Mouse (Mus musculus) gastrocnemius, adult 8-10 months (tissue): ENCODE data around the gene Nyap1. TPM values are rescaled to one million over a fixed set of nuclear protein-coding genes. Genes with fewer than 3 reads are reported as not detected.

ENCODE experiments used
- DNase-seq, 2 experiments: peaks; one replicate each; pipeline ENCODE4 v3.0.0; 2022; ENCODE audit warnings: low spot score in 2 of 2
- total RNA-seq, 4 experiments: library from RNA; stranded (reverse); gene quantifications; 2 replicates each; pipeline ENCODE4 v1.2.4; 2022

Nyap1 gene
- total RNA-seq, 4 experiments from 2014 or later, result 0.10 to 0.16 TPM; not detected in 2

DNA sequence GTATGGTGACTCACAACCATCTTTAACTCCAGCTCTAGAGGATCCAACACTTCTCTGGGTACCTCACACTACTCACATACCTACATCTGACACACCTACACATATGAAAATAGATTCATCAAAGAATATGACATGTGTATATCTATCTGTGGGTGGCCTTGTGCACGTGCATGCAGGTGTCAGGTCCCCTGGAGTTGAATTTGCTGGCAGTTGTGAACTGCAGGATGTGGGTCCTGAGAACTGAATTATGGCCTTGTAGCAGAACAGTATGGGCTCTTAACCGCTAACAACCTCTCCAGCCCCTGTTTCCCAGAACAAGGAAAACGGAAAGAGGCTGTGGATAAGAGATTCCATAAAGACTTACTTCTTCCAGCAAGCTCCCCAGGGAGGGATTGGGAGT is 42.3 kb downstream of the Nyap1 start:
- no peak for DNase-seq

DNA sequence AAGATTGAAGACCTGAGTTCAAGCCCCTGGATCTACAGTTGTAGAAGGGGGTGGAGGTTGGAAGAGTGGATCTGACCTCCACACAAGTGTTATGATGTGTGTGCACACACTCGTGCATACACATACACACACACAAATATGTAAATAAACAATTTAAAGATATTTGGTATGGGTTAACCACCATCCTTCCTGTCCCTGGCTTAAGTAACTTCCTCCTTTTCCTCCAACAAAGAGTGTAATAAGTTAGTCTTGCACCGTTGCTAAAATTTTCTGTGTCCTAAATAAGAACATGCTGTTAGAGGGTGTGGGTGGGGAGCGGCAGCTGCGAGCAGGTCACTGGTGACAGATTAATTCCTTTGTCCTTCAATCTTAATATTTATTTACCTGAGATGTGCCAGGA is 45.5 kb downstream of the Nyap1 start:
- DNase-seq, result no peak

DNA sequence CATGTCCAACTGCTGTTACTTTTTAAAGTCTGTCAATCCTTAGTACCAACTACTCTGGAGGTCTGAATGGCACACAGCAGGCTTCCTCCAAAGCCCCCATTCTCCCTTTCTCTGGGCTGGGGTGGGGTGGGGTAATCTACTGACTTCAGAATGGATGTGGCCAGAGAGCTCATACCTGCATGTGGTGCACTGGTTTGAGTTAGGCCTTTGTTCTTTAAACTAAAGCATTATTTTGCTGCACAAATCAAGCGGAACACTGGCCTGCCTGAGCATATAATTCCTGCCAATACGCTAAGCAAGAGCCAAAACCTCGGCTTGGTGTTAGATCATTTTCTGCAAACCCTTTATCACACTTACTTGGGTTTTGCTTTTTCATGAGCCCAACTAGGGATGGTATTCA is 46.6 kb downstream of the Nyap1 start:
- no peak for DNase-seq

DNA sequence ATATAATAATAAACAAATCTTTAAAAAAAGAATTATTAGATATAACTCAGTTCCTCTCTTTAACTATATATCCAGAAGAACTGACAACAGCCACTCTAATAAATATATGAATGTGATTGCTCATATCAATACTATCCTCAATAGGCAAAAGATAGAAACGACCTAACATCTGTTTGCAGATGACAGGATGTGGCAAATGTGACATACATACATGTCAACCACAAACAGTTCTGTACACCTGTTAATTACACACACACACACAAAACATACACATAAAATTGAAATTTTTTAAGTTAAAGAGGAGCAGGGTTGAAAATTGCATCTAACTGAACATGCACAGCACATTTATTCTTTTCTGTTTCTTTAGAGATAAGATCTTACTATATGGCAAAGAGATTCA is 49.5 kb downstream of the Nyap1 start:
- DNase-seq, result no peak

DNA sequence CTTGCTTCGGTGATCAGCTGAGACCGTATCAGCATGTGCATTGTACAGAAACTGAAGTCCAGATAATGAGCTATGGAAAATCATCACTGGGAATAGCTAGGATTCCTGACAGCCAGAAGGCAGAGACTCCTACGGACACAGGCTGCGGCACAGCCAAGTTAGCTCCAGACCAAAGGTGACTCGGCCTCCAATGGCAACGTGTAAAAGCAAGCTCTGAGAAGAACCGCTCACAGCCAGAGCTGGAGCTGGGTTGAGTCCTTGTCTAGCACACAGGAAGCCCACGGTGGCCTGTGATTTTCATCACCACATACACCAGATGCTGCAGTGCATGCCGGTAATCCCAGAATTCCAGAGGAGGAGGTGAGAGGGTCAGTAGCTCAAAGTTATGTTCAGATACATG is 50.9 kb downstream of the Nyap1 start:
- no peak for DNase-seq

DNA sequence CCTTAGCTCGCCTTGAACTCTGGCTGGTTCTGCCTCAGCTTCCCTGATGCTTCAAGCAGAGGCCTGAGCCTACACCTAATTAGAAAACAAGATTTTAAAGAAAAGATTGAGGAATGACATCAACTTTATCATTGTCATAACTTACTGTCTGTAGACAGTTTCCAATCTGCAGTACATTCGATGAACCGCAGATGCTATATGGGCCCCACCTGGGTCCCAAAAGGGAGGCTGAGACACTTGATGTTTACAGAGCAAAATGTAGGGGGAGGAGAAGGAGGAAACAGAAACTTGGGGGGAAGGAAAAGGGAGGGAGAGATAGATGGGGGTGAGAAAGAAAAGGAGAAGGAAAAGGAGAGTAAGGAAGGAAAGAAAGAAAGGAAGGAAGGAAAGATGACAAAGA is 51.4 kb downstream of the Nyap1 start:
- DNase-seq, result no peak

DNA sequence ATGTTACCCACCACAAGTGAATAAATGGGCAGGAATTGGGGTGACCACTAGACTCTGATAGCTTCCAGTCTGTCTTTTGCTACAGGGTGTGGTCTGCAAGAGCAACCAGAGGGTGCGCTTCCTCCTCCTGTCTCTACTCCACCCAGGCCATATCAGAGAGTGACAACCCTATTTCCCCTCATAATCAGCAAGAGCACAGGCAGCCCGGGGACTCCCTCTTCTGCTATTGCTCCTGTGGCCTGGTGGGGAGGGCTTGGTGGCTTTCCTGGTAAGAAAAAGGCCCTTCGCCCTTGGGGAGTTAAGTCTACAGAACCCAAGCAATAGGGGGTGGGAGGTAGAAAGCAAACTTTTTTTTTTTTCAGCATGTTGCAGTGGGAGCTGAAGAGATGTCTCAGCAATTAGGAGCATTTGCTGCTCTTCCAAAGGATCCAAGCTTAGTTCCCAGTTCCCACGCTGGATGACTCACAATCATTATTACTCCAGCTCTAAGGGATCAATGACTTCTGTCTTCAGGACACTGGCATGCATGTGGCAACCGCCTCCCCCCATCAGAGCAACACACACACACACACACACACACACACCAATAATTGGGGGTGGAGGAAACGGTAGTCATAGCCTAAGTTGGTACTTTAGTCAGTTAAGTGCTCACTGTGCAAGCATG is 55.1 kb downstream of the Nyap1 start:
- no peak for DNase-seq

DNA sequence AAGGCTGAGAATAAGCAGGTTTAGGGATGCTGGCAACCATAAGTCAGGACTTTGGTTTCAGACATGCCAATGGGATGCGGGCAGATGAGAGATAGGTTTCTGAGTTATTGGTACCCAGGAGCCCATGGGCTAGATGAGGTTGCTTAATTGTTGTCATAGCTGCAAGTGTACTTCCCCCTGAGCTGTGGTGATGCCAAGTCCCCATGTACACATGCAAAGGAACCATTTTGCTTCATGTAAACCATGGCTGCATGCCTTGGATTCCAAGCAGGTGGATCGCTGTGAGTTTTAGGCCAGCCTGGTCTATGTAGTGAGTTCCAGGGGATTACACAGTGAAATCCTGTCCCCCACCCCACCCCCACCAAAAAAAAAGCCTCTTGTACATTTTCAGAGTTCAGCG is 55.8 kb downstream of the Nyap1 start:
- DNase-seq, result no peak

DNA sequence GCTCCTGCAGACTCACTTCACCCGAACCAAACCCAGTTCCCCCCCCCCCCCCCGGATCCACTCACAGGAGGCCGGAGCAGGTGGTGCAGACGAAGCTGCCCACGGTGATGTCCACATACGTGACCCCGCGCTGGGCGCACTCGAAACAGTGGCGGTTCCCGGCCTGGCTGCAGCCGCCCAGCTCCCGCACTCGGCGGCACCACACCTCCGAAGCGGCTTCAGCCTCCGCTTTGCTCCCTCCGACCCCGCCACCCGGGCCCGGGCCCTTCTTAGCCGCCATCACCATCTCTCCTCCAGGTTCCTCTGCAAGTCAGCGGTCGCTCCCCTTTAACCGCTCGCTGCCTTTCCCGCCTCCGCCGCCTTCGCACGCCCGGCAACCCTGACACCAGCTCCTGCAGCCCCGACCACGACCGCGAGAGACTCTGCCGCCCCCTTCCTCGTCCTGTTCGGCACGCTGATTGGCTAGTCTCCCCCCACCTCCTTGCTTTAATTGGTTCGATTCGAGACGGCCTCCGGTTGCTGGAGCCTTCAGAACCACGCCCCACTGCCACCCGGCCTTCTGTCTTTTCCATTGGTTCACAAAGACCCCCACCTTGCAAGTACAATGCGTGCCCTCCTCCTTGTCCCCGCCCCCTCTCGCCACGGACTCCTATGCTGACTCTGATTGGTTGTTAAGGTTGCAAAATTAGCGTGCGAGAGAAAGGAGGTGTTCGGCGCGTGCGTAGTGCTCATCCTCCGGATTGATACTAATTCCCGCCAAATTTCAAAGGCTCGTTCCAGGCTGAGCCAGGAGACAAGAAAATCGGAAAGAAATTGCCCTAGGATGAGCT is 56.9 kb downstream of the Nyap1 start, which contains the start of gene Agfg2:
Agfg2 (minus strand) TSS at position 433 of the 830 bp plus-strand sequence.
- DNase-seq, result peak; percentile 95 to 97

DNA sequence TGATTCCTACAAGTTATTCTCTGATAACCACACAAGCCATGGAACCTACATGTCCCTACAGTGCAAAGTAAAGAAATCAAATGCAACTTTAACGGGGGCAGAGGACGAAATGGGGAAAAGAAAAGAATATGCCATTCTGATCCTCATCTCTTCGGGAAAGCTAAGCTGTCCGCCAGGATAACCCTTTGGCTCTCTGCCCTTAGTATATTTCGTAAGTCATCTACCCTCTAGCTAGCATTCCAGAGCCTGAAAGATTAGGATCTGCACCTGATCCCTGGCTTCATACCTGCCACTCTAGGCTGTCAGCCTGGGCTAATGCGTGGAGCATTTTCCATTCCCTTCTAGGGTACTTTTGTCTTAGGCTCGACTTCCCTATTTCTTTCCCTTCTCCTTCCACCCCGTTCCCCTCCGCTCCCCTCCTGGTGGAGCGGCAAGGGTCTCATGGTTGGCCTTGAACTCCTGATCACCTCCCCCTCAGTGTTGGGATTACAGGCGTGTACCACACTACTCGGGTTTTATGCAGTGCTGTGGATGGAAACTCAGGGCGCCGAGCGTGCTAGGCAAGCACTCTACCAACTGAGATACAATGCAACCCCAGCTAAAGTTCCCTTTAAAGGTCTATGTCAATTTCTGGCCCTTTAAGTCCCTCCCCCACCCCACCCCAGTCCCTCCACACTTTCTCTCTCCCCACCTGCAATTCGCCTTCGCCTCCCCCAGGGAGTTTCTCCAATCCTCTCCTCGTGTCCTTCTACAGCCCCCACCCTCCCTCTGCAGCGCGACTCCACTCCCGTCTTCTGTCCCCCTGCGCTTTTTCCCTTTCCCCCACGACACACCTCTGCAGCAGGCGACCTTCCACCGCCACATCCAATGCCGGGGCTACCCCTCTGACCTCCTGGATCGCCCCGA is 57.8 kb downstream of the Nyap1 start:
- DNase-seq, result no peak

DNA sequence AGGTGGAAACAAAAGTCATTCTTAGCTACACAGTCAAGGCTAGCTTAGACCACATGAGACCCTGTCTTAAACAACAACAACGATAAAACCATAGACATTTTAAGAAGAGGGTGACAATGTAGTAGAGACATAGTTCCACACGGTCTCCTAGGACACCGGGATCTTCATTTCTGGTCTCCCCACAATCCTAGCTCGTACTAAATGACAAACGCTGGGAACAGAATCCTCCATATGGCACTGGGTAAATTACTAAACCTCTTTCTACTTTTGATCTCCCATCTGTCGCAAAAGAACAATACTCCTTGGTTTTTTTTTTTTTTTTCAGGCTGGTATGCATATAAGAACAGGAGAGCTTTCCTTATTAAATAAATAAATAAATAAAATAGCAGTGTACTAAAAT is 58.9 kb downstream of the Nyap1 start:
- DNase-seq, result no peak

Other genes with a start within 250 kb of the Nyap1 start
- gene Pop7, start 239.1 kb downstream of the Nyap1 start, total RNA-seq, result 10 to 100 TPM; 10.5 to 11.7 (median 11.2) TPM
- 10 to 100 TPM; 21.2 to 25.5 (median 22.6) TPM for gene Gigyf1, start 223.1 kb downstream of the Nyap1 start, total RNA-seq
- not detected for gene Epo, start 208.4 kb downstream of the Nyap1 start, total RNA-seq
- gene Gnb2, start 208.1 kb downstream of the Nyap1 start, total RNA-seq, result 100 to 1,000 TPM; 118 to 137 (median 128) TPM
- gene Actl6b, start 188.1 kb downstream of the Nyap1 start, total RNA-seq, result not detected
- gene Tfr2, start 171.8 kb downstream of the Nyap1 start, total RNA-seq, result not detected
- 10 to 100 TPM; 10.1 to 13.6 (median 11.6) TPM for gene Mospd3, start 140.5 kb downstream of the Nyap1 start, total RNA-seq
- 10 to 100 TPM; 16.2 to 35.4 (median 22.9) TPM for gene Pcolce, start 127.8 kb downstream of the Nyap1 start, total RNA-seq
- under 1 TPM in 2 of 4 experiments, not detected in 2; 0.20 to 0.29 TPM for gene Fbxo24, start 112.6 kb downstream of the Nyap1 start, total RNA-seq
- 10 to 100 TPM; 12.7 to 15.7 (median 14.6) TPM for gene Lrch4, start 112.5 kb downstream of the Nyap1 start, total RNA-seq
- gene Gm20605, start 112.4 kb downstream of the Nyap1 start, total RNA-seq, result 1 to 10 TPM; 1.9 to 3.5 (median 2.5) TPM
- gene Sap25, start 100.3 kb downstream of the Nyap1 start, total RNA-seq, result 1 to 10 TPM in 2 of 4 experiments, under 1 TPM in 2; 0.75 to 1.8 (median 1.1) TPM
- gene Irs3, start 95.9 kb downstream of the Nyap1 start, total RNA-seq, result under 1 TPM; 0.19 to 0.81 (median 0.25) TPM
- gene Agfg2, start 56.9 kb downstream of the Nyap1 start, total RNA-seq, result 1 to 10 TPM; 2.4 to 4.4 (median 3.3) TPM
- gene Tsc22d4, start 4.1 kb upstream of the Nyap1 start, total RNA-seq, result 10 to 100 TPM; 39.6 to 68.9 (median 47.7) TPM
- gene Ppp1r35, start 37.2 kb upstream of the Nyap1 start, total RNA-seq, result 1 to 10 TPM; 4.7 to 6.0 (median 5.3) TPM
- 10 to 100 TPM; 23.0 to 24.2 (median 23.3) TPM for gene Mepce, start 46.0 kb upstream of the Nyap1 start, total RNA-seq
- under 1 TPM in 2 of 4 experiments, not detected in 2; 0.24 to 0.31 TPM for gene Zcwpw1, start 46.2 kb upstream of the Nyap1 start, total RNA-seq
- under 1 TPM in 1 of 4 experiments, not detected in 3; 0.21 TPM for gene Pilra, start 94.7 kb upstream of the Nyap1 start, total RNA-seq
- gene Pilrb1, start 116.5 kb upstream of the Nyap1 start, total RNA-seq, result under 1 TPM in 1 of 4 experiments, not detected in 3; 0.79 TPM
- not detected for gene Pilrb2, start 130.2 kb upstream of the Nyap1 start, total RNA-seq
- gene Cyp3a13, start 180.0 kb upstream of the Nyap1 start, total RNA-seq, result under 1 TPM in 2 of 4 experiments, not detected in 2; 0.07 to 0.11 TPM
- under 1 TPM; 0.17 to 0.51 (median 0.36) TPM for gene Gjc3, start 221.5 kb upstream of the Nyap1 start, total RNA-seq
- under 1 TPM in 1 of 4 experiments, not detected in 3; 0.43 TPM for gene Azgp1, start 239.9 kb upstream of the Nyap1 start, total RNA-seq